Mouse (Mus musculus) spleen, postnatal 0 days (tissue): ENCODE data around the gene Scamp3. TPM values are rescaled to one million over a fixed set of nuclear protein-coding genes. Genes with fewer than 3 reads are reported as not detected.

Experiments
- microRNA counts: library from miRNA; unstranded; fragments of <30 nt; microRNA quantifications from one replicate; lab custom pipeline; 2015
- polyA plus RNA-seq: library from polyadenylated mRNA; unstranded; fragments of >200 nt; fragmentation: Nextera tagmentation; extraction: Ambion mirVana; gene quantifications from 2 replicates; pipeline ENCODE4 v1.2.1, GENCODE M21; 2015

Scamp3 gene
- 51.1 and 56.9 TPM in 2 replicates for polyA plus RNA-seq

GRCm38 (mm10) chr3:89177242-89178106 is at the start of gene Scamp3:
Gene Scamp3 (plus strand): TSS chr3:89177473.

GRCm38 (mm10) chr3:89135958-89136357 is 41.3 kb upstream of the Scamp3 start, which contains the start of gene Pklr:
Gene Pklr (plus strand): TSS chr3:89136142.

GRCm38 (mm10) chr3:89159616-89160344 is 17.5 kb upstream of the Scamp3 start, which contains the start of gene Hcn3:
Gene Hcn3 (minus strand): TSS chr3:89160196.

GRCm38 (mm10) chr3:89164506-89165267 is 12.6 kb upstream of the Scamp3 start, which contains the start of gene Clk2:
Gene Clk2 (plus strand): TSS chr3:89164795.

GRCm38 (mm10) chr3:89183058-89183958 is 6.0 kb downstream of the Scamp3 start, which contains the start of gene Fam189b:
Gene Fam189b (plus strand): TSS chr3:89183143.

GRCm38 (mm10) chr3:89202253-89203141 is 25.2 kb downstream of the Scamp3 start, which contains the start of gene Gba:
Gene Gba (plus strand): TSS chr3:89202928.

GRCm38 (mm10) chr3:89214681-89215411 is 37.6 kb downstream of the Scamp3 start, which contains the start of gene Thbs3:
Gene Thbs3 (plus strand): TSS chr3:89215180.

GRCm38 (mm10) chr3:89226900-89227299 is 49.6 kb downstream of the Scamp3 start, which contains the start of gene Mtx1:
Gene Mtx1 (minus strand): TSS chr3:89227088.

GRCm38 (mm10) chr3:89228836-89229235 is 51.6 kb downstream of the Scamp3 start, which contains the start of gene Muc1:
Gene Muc1 (plus strand): TSS chr3:89229057.

MicroRNAs within 50 kb of the gene (microRNA counts, 519-probe panel; counts per million panel counts)
- 88.3 counts per million for microRNA mmu-miR-92b (lab: Ali Mortazavi, UCI)

Other genes with a start within 250 kb of the Scamp3 start
- 10.3 and 12.4 TPM in 2 replicates for gene Ash1l, start 226.9 kb upstream of the Scamp3 start, polyA plus RNA-seq
- 113 and 124 TPM in 2 replicates for gene Dap3, start 226.3 kb upstream of the Scamp3 start, polyA plus RNA-seq
- gene Rusc1, start 84.2 kb upstream of the Scamp3 start, polyA plus RNA-seq = 5.8 and 6.5 TPM in 2 replicates
- gene Gm43738, start 76.4 kb upstream of the Scamp3 start, polyA plus RNA-seq = not detected in 2 replicates
- gene Fdps, start 75.5 kb upstream of the Scamp3 start, polyA plus RNA-seq = 52.6 and 62.7 TPM in 2 replicates
- gene Pklr, start 41.3 kb upstream of the Scamp3 start, polyA plus RNA-seq = 37.9 and 48.2 TPM in 2 replicates
- gene Hcn3, start 17.3 kb upstream of the Scamp3 start, polyA plus RNA-seq = 0.87 and 0.97 TPM in 2 replicates
- 14.5 and 15.9 TPM in 2 replicates for gene Clk2, start 12.7 kb upstream of the Scamp3 start, polyA plus RNA-seq
- gene Fam189b, start 5.7 kb downstream of the Scamp3 start, polyA plus RNA-seq = 3.4 and 7.0 TPM in 2 replicates
- 27.4 and 34.1 TPM in 2 replicates for gene Gba, start 25.5 kb downstream of the Scamp3 start, polyA plus RNA-seq
- 4.1 and 6.7 TPM in 2 replicates for gene Thbs3, start 37.7 kb downstream of the Scamp3 start, polyA plus RNA-seq
- gene Mtx1, start 49.6 kb downstream of the Scamp3 start, polyA plus RNA-seq = 110 and 117 TPM in 2 replicates
- 0.24 and 0.66 TPM in 2 replicates for gene Muc1, start 51.6 kb downstream of the Scamp3 start, polyA plus RNA-seq
- 142 and 145 TPM in 2 replicates for gene Krtcap2, start 68.5 kb downstream of the Scamp3 start, polyA plus RNA-seq
- gene Trim46, start 68.8 kb downstream of the Scamp3 start, polyA plus RNA-seq = 0.10 and 0.32 TPM in 2 replicates
- 92.8 and 112 TPM in 2 replicates for gene Dpm3, start 81.9 kb downstream of the Scamp3 start, polyA plus RNA-seq
- 36.7 and 47.5 TPM in 2 replicates for gene Slc50a1, start 93.1 kb downstream of the Scamp3 start, polyA plus RNA-seq
- 12.4 and 15.9 TPM in 2 replicates for gene Efna1, start 103.7 kb downstream of the Scamp3 start, polyA plus RNA-seq
- gene Efna3, start 145.5 kb downstream of the Scamp3 start, polyA plus RNA-seq = 0.12 and 0.20 TPM in 2 replicates
- gene Efna4, start 160.6 kb downstream of the Scamp3 start, polyA plus RNA-seq = 2.4 and 2.6 TPM in 2 replicates
- 32.1 and 39.1 TPM in 2 replicates for gene Adam15, start 172.5 kb downstream of the Scamp3 start, polyA plus RNA-seq
- gene Dcst2, start 184.5 kb downstream of the Scamp3 start, polyA plus RNA-seq = 0.07 TPM in 1 of 2 replicates, not detected in the other
- gene Dcst1, start 187.8 kb downstream of the Scamp3 start, polyA plus RNA-seq = 0.10 and 0.22 TPM in 2 replicates
- gene Zbtb7b, start 217.3 kb downstream of the Scamp3 start, polyA plus RNA-seq = 2.5 and 4.8 TPM in 2 replicates
- gene Lenep, start 225.3 kb downstream of the Scamp3 start, polyA plus RNA-seq = not detected in 2 replicates
- gene Flad1, start 234.4 kb downstream of the Scamp3 start, polyA plus RNA-seq = 17.2 and 17.7 TPM in 2 replicates
- 345 and 362 TPM in 2 replicates for gene Cks1b, start 240.9 kb downstream of the Scamp3 start, polyA plus RNA-seq
- gene Shc1, start 241.0 kb downstream of the Scamp3 start, polyA plus RNA-seq = 42.6 and 45.2 TPM in 2 replicates